Mouse (Mus musculus) midbrain, embryonic 13.5 days (tissue): ENCODE measurements around the gene Col23a1. TPM values are rescaled to one million over a fixed set of nuclear protein-coding genes. Genes with fewer than 3 reads are reported as not detected.
A peak's percentile ranks its signal among the peaks of the same experiment; 100 is the strongest.
"Not testable (repeated sequence)": the region's sequence is repeated elsewhere in the genome, so short reads cannot be mapped to it uniquely, and the experiment has no call there.

ENCODE experiments used
- ATAC-seq: fragments of 200-750 bp; cut with Nextera tagmentation; 2 replicates; pipeline ENCODE4 v1.8.0; 2017; ENCODE audit warnings: mild to moderate bottlenecking, moderate TSS enrichment, moderate library complexity
- H3K27ac ChIP-seq: fragments of 300-500 bp; sonication (generic); 2 replicates; pipeline ENCODE4 v1.5.1; 2015; ENCODE audit warnings: inconsistent platforms, mild to moderate bottlenecking, moderate library complexity
- H3K27me3 ChIP-seq: fragments of 300-500 bp; sonication (generic); 2 replicates; pipeline ENCODE4 v1.6.1; 2015; ENCODE audit warnings: mild to moderate bottlenecking, inconsistent platforms
- H3K36me3 ChIP-seq: fragments of 300-500 bp; sonication (generic); 2 replicates; pipeline ENCODE4 v1.6.1; 2015; ENCODE audit warnings: mild to moderate bottlenecking, inconsistent platforms
- H3K4me1 ChIP-seq: fragments of 300-500 bp; sonication (generic); replicated peaks from 2 replicates; pipeline ENCODE4 v1.6.1; 2015; ENCODE audit warnings: inconsistent platforms
- H3K4me2 ChIP-seq: fragments of 300-500 bp; sonication (generic); replicated peaks from 2 replicates; pipeline ENCODE4 v1.6.1; 2015; ENCODE audit warnings: moderate library complexity, mild to moderate bottlenecking, inconsistent platforms
- H3K4me3 ChIP-seq: fragments of 300-500 bp; sonication (generic); replicated peaks from 2 replicates; pipeline ENCODE4 v1.5.1; 2015; ENCODE audit warnings: mild to moderate bottlenecking, inconsistent platforms
- H3K9ac ChIP-seq: fragments of 300-500 bp; sonication (generic); replicated peaks from 2 replicates; pipeline ENCODE4 v1.6.1; 2015; ENCODE audit warnings: mild to moderate bottlenecking, inconsistent platforms
- H3K9me3 ChIP-seq: fragments of 300-500 bp; sonication (generic); 2 replicates; pipeline ENCODE4 v1.6.1; 2016; ENCODE audit warnings: mild to moderate bottlenecking, inconsistent platforms
- WGBS: fragments of 180-500 bp; shearing (Covaris S2); methylation state at CpG from one replicate; pipeline ENCODE4 v1.1.7; 2015; 5-methylcytosine and 5-hydroxymethylcytosine counted together
- polyA plus RNA-seq: library from polyadenylated mRNA; unstranded; fragments of >200 nt; fragmentation: Nextera tagmentation; extraction: Ambion mirVana; gene quantifications from 2 replicates; pipeline ENCODE4 v1.2.1, GENCODE M21; 2015

The Col23a1 gene
- polyA plus RNA-seq, 1 experiment from 2014 or later, result 5.7 TPM

- not testable (repeated sequence) for ATAC-seq, H3K9ac ChIP-seq, H3K9me3 ChIP-seq, H3K27ac ChIP-seq, H3K27me3 ChIP-seq, H3K4me2 ChIP-seq, H3K36me3 ChIP-seq, H3K4me3 ChIP-seq
- H3K4me1 ChIP-seq, result peaks cover 13% of the 10 kb centered on the region
- WGBS, result 90% methylated on average over 5 of the region's 5 CpGs
These were observed 320.2 kb downstream of the Col23a1 start for GRCm38 (mm10) chr11:51609940-51610339.

GRCm38 (mm10) chr11:51614256-51614655, 324.5 kb downstream of the Col23a1 start:
- Histone ChIP-seq H3K9me3 (no peaks in the 10 kb centered on the region), H3K4me3 (no peak overlapping the region), H3K27me3 (0 out of 2 replicates have a peak, but pooled peaks cover 5% of the 10 kb centered on the region), H3K4me2 (no peak overlapping the region), H3K36me3 (no peaks in the 10 kb centered on the region), H3K9ac (no peak overlapping the region), H3K27ac (no peak overlapping the region), H3K4me1 (peaks cover 10% of the 10 kb centered on the region)
- no peak for ATAC-seq
- 84% methylated on average over 8 of the region's 8 CpGs for WGBS

GRCm38 (mm10) chr11:51615129-51615528, 325.4 kb downstream of the Col23a1 start:
- H3K27me3 ChIP-seq, result 0 out of 2 replicates have a peak, but pooled peaks cover 5% of the 10 kb centered on the region
- no peaks in the 10 kb centered on the region for H3K36me3 ChIP-seq
- H3K4me1 ChIP-seq, result peaks cover 12% of the 10 kb centered on the region
- peak overlapping the region; percentile 32 for H3K4me3 ChIP-seq
- H3K4me2 ChIP-seq, result peak overlapping the region; percentile 54
- no peaks in the 10 kb centered on the region for H3K9me3 ChIP-seq
- H3K9ac ChIP-seq, result peak overlapping the region; percentile 53
- no peak for ATAC-seq
- H3K27ac ChIP-seq, result no peak overlapping the region
- WGBS, result 60% methylated on average over 7 of the region's 7 CpGs

- H3K36me3 ChIP-seq, result no peaks in the 10 kb centered on the region
- H3K27ac ChIP-seq, result peak overlapping the region; percentile 31; the same call in 1 of the 2 replicates
- H3K4me2 ChIP-seq, result peak overlapping the region; percentile 54
- ATAC-seq, result 0 out of 2 replicates have a peak, but pooled peaks have one; percentile 9
- WGBS, result 2% methylated on average over 14 of the region's 14 CpGs
- peak overlapping the region; percentile 32 for H3K4me3 ChIP-seq
- H3K9me3 ChIP-seq, result no peaks in the 10 kb centered on the region
- H3K4me1 ChIP-seq, result peaks cover 17% of the 10 kb centered on the region
- peak overlapping the region; percentile 53 for H3K9ac ChIP-seq
- 0 out of 2 replicates have a peak, but pooled peaks cover 5% of the 10 kb centered on the region for H3K27me3 ChIP-seq
These were observed 325.9 kb downstream of the Col23a1 start for GRCm38 (mm10) chr11:51615601-51616000.

DNA sequence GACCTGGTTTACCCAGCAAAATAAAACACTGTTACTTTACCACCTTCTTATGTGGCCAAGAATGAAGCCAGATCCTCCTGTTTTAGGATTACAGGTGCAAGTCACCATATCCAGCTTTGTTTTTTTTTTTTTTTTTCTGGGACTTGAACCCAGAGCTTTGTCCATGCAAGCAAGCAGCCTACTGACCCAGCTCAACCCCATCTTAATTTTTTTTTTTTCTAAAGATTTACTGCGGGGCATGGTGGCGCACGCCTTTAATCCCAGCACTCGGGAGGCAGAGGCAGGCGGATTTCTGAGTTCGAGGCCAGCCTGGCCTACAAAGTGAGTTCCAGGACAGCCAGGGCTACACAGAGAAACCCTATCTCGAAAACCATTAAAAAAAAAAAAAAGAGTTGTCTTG, 326.4 kb downstream of the Col23a1 start:
- not testable (repeated sequence) for H3K27ac ChIP-seq, H3K4me3 ChIP-seq, H3K36me3 ChIP-seq, H3K27me3 ChIP-seq, ATAC-seq, H3K9me3 ChIP-seq
- Histone ChIP-seq H3K9ac (peak overlapping the region; percentile 53; the same call in 1 of the 2 replicates), H3K4me2 (peak overlapping the region; percentile 54), H3K4me1 (peaks cover 22% of the 10 kb centered on the region)
- 92% methylated on average over 7 of the region's 7 CpGs for WGBS

DNA sequence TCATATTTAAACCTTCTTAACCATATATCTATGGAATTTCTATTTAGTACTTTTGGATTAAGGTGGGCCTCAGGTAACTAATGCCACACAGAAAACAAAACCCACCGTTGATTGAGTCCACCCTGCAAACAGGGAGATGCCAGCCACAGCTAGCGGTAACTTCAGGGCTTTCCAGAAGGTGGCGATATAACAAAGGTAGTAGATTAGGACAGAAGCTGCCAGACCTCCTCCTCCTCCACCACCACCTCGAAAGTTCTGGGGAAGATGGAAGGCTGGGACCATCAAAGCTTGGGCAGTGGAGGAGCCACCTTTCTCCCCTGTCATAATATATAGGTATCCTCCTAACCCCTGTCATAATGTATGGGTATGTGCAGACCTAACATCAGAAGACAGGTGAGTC, 328.0 kb downstream of the Col23a1 start:
- H3K9me3 ChIP-seq, result no peaks in the 10 kb centered on the region
- no peak overlapping the region for H3K4me3 ChIP-seq
- H3K27ac ChIP-seq, result no peak overlapping the region
- no peak overlapping the region for H3K4me2 ChIP-seq
- no peak for ATAC-seq
- 0 out of 2 replicates have a peak, but pooled peaks cover 5% of the 10 kb centered on the region for H3K27me3 ChIP-seq
- H3K9ac ChIP-seq, result no peak overlapping the region
- peaks cover 26% of the 10 kb centered on the region for H3K4me1 ChIP-seq
- WGBS, result 3% methylated on average over 4 of the region's 4 CpGs
- peaks cover 13% of the 10 kb centered on the region for H3K36me3 ChIP-seq

GRCm38 (mm10) chr11:51618894-51619408, 329.2 kb downstream of the Col23a1 start:
- H3K4me3 ChIP-seq, result peak overlapping the region; percentile 76
- peak; percentile 69; the same call in 1 of the 2 replicates for ATAC-seq
- peaks cover 25% of the 10 kb centered on the region for H3K36me3 ChIP-seq
- WGBS, result 51% methylated on average over 8 of the region's 8 CpGs
- no peak overlapping the region for H3K27ac ChIP-seq
- 0 out of 2 replicates have a peak, but pooled peaks cover 5% of the 10 kb centered on the region for H3K27me3 ChIP-seq
- H3K4me1 ChIP-seq, result peaks cover 26% of the 10 kb centered on the region
- H3K9me3 ChIP-seq, result no peaks in the 10 kb centered on the region
- H3K9ac ChIP-seq, result 0 out of 2 replicates have a peak overlapping the region, but pooled peaks have one; percentile 39
- peak overlapping the region; percentile 73 for H3K4me2 ChIP-seq

- Histone ChIP-seq H3K27ac (no peak within 1 kb of the TSS), H3K4me2 (peak within 1 kb of the TSS; percentile 73)
- peak; percentile 95 for ATAC-seq
These were observed 329.8 kb downstream of the Col23a1 start, which contains the start of gene Nhp2 for GRCm38 (mm10) chr11:51619409-51620060. Gene Nhp2, plus strand, starts transcription at chr11:51619735.

DNA sequence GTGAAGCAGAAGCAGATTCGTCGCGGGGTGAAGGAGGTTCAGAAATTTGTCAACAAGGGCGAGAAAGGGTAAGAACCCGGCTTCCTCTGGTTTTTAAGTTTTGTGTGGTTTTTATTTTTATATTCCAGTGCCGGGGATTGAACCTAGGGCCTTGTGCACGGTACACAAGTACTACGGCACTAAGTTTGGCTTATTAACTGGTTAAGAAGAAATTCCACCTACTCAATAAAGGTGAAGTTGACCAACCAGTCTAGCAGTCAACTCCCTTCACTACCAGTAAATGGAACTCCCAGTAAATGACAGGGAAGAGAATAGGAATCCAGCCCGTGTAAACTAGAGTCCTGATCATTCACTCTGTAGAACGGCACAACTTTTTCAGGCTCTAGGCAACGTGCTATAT, 330.4 kb downstream of the Col23a1 start:
- Histone ChIP-seq H3K9me3 (no peaks in the 10 kb centered on the region), H3K4me1 (peaks cover 25% of the 10 kb centered on the region), H3K27ac (no peak overlapping the region), H3K4me3 (peak overlapping the region; percentile 76), H3K27me3 (no peaks in the 10 kb centered on the region), H3K4me2 (peak overlapping the region; percentile 73), H3K9ac (peak overlapping the region; percentile 77), H3K36me3 (peaks cover 37% of the 10 kb centered on the region)
- 2% methylated on average over 11 of the region's 11 CpGs for WGBS
- no peak for ATAC-seq

More at GRCm38 (mm10) chr11:51619409-51620060, 329.8 kb downstream of the Col23a1 start, which contains the start of gene Nhp2:
- peaks cover 31% of the 10 kb centered on the region for H3K36me3 ChIP-seq
- H3K27me3 ChIP-seq, result 0 out of 2 replicates have a peak, but pooled peaks cover 4% of the 10 kb centered on the region
- WGBS, result under 1% methylated on average over 51 of the region's 51 CpGs
- peak within 1 kb of the TSS; percentile 77 for H3K9ac ChIP-seq
- H3K4me3 ChIP-seq, result peak within 1 kb of the TSS; percentile 76
- H3K4me1 ChIP-seq, result peaks cover 26% of the 10 kb centered on the region
- no peaks in the 10 kb centered on the region for H3K9me3 ChIP-seq

- 94% methylated on average over 2 of the region's 2 CpGs for WGBS
- no peak for ATAC-seq
- Histone ChIP-seq H3K36me3 (peaks cover 52% of the 10 kb centered on the region), H3K27me3 (no peaks in the 10 kb centered on the region), H3K27ac (no peak overlapping the region), H3K4me1 (peaks cover 16% of the 10 kb centered on the region), H3K4me3 (no peak overlapping the region), H3K4me2 (no peak overlapping the region), H3K9ac (no peak overlapping the region), H3K9me3 (no peaks in the 10 kb centered on the region)
These were observed 332.1 kb downstream of the Col23a1 start for GRCm38 (mm10) chr11:51621776-51622175.

DNA sequence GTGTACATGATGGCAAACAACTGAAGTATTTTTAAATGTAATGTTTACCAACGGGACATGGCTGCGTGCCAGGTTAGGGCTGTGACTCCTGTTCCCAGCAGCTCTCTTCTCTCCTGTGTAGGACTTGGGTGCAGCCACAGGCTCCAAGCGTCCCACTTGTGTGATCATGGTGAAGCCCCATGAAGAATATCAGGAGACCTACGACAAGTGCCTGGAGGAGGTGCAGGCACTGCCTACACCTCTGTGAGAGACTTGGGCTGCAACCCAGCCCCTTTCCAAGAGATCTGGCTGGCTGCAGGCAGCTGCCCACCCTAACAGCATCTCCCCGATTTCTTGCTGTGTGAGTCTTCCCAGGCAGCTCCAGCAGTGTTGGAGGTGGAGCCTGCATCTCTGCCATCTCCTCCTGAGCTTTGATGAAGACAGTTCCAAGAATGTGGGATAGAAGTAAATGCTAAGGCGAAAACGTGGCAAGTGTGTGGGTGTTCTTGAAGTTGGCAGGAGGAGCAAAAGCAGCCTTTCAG, 333.3 kb downstream of the Col23a1 start:
- Histone ChIP-seq H3K4me3 (no peak overlapping the region), H3K9ac (no peak overlapping the region), H3K36me3 (peaks cover 65% of the 10 kb centered on the region), H3K4me2 (no peak overlapping the region), H3K9me3 (no peaks in the 10 kb centered on the region), H3K27ac (no peak overlapping the region), H3K4me1 (peaks cover 16% of the 10 kb centered on the region), H3K27me3 (no peaks in the 10 kb centered on the region)
- ATAC-seq, result no peak
- 96% methylated on average over 7 of the region's 7 CpGs for WGBS

- H3K9ac ChIP-seq, result no peak overlapping the region
- no peaks in the 10 kb centered on the region for H3K9me3 ChIP-seq
- H3K27me3 ChIP-seq, result no peaks in the 10 kb centered on the region
- no peak overlapping the region for H3K4me3 ChIP-seq
- peaks cover 82% of the 10 kb centered on the region for H3K36me3 ChIP-seq
- no peak overlapping the region for H3K27ac ChIP-seq
- H3K4me1 ChIP-seq, result peaks cover 13% of the 10 kb centered on the region
- ATAC-seq, result no peak
- no peak overlapping the region for H3K4me2 ChIP-seq
- 87% methylated on average over 5 of the region's 5 CpGs for WGBS
These were observed 335.6 kb downstream of the Col23a1 start for GRCm38 (mm10) chr11:51625187-51625820.
